Mouse (Mus musculus): ENCODE measurements at regions not wholly inside any gene's neighbourhood (a gene's known extent, or its start where the extent isn't known, plus 50 kb on each side); places are given as distances from the start of the nearest gene placed in this dataset.

- no peaks in the 10 kb centered on the region for H3K4me1 ChIP-seq (ENCODE audit: control insufficient read depth, insufficient read depth, low read depth, low read length)
- ATAC-seq, result no peak
- no peaks in the 10 kb centered on the region for H3K9me3 ChIP-seq (ENCODE audit: control insufficient read depth, low read length)
- 68% methylated on average over 1 of the region's 1 CpGs for WGBS
- no peaks in the 10 kb centered on the region for H3K27me3 ChIP-seq (replicated peaks; ENCODE audit: control insufficient read depth, insufficient read depth, low read length)
- H3K4me2 ChIP-seq (ENCODE audit: low read length), result no peak overlapping the region
- no peak overlapping the region for H3K27ac ChIP-seq (ENCODE audit: low read depth, low read length)
- no peak overlapping the region for H3K9ac ChIP-seq (ENCODE audit: low read depth, low read length)
- H3K4me3 ChIP-seq (ENCODE audit: low read length), result no peak overlapping the region
- H3K36me3 ChIP-seq (ENCODE audit: control insufficient read depth, insufficient read depth, low read length), result no peaks in the 10 kb centered on the region
Measured at GRCm38 (mm10) chr1:113703462-113703861, 1838.7 kb upstream of the Dsel start.

- no peaks in the 10 kb centered on the region for H3K36me3 ChIP-seq (ENCODE audit: control insufficient read depth, insufficient read depth, low read length)
- WGBS, result 77% methylated on average over 2 of the region's 2 CpGs
- H3K9me3 ChIP-seq (ENCODE audit: control insufficient read depth, low read length), result no peaks in the 10 kb centered on the region
- H3K4me1 ChIP-seq (ENCODE audit: control insufficient read depth, insufficient read depth, low read depth, low read length), result no peaks in the 10 kb centered on the region
- ATAC-seq, result no peak
- no peak overlapping the region for H3K9ac ChIP-seq (ENCODE audit: low read depth, low read length)
- no peaks in the 10 kb centered on the region for H3K27me3 ChIP-seq (replicated peaks; ENCODE audit: control insufficient read depth, insufficient read depth, low read length)
- H3K4me2 ChIP-seq (ENCODE audit: low read length), result no peak overlapping the region
- H3K4me3 ChIP-seq (ENCODE audit: low read length), result no peak overlapping the region
- H3K27ac ChIP-seq (ENCODE audit: low read depth, low read length), result no peak overlapping the region
Measured at GRCm38 (mm10) chr1:113688614-113689013, 1823.9 kb upstream of the Dsel start.

DNA sequence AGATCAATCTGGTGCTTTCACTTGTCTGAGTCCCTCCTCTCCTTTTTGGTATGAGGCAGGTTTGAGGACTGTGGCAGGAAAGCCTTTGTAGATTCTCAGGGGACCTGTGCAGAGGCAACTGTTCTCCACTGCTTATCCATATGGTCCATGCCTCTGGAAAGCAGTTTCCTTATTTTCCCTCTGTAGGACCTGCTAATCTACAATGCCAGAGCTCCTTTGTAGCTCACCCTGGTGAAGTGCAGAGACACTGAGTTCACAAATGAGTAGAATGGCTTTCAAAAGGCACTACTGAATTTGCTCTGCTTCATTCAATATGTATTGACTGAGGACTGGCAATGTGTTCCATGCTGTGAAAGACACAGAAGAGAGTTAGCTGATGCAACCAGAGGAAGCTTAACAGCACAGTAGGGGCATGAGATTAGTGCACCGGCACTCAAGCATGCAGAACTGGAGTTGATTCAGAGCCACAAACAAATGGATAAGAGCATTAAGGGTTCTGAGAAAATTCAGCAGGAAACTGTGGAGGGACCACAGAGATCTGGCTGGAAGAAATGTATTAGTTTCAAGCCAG, 1811.7 kb upstream of the Dsel start:
- Histone ChIP-seq H3K9me3 (ENCODE audit: control insufficient read depth, low read length) (no peaks in the 10 kb centered on the region), H3K9ac (ENCODE audit: low read depth, low read length) (no peak overlapping the region), H3K27me3 (replicated peaks; ENCODE audit: control insufficient read depth, insufficient read depth, low read length) (no peaks in the 10 kb centered on the region), H3K4me2 (ENCODE audit: low read length) (no peak overlapping the region), H3K4me3 (ENCODE audit: low read length) (no peak overlapping the region), H3K27ac (ENCODE audit: low read depth, low read length) (no peak overlapping the region), H3K36me3 (ENCODE audit: control insufficient read depth, insufficient read depth, low read length) (no peaks in the 10 kb centered on the region), H3K4me1 (ENCODE audit: control insufficient read depth, insufficient read depth, low read depth, low read length) (no peaks in the 10 kb centered on the region)
- WGBS, result 14% methylated on average over 1 of the region's 1 CpGs
- ATAC-seq, result peak; percentile 92

- 50% methylated on average over 1 of the region's 1 CpGs for WGBS
- ATAC-seq, result no peak
- no peak overlapping the region for H3K4me2 ChIP-seq (ENCODE audit: low read length)
Measured at GRCm38 (mm10) chr1:113630898-113631297, 1766.2 kb upstream of the Dsel start.

More at GRCm38 (mm10) chr1:113630898-113631297, 1766.2 kb upstream of the Dsel start:
- Histone ChIP-seq H3K9me3 (ENCODE audit: control insufficient read depth, low read length) (no peaks in the 10 kb centered on the region), H3K9ac (ENCODE audit: low read depth, low read length) (no peak overlapping the region), H3K36me3 (ENCODE audit: control insufficient read depth, insufficient read depth, low read length) (no peaks in the 10 kb centered on the region), H3K4me1 (ENCODE audit: control insufficient read depth, insufficient read depth, low read depth, low read length) (no peaks in the 10 kb centered on the region), H3K27ac (ENCODE audit: low read depth, low read length) (no peak overlapping the region), H3K4me3 (ENCODE audit: low read length) (no peak overlapping the region), H3K27me3 (replicated peaks; ENCODE audit: control insufficient read depth, insufficient read depth, low read length) (no peaks in the 10 kb centered on the region)
